Mouse (Mus musculus): Measurements from ENCODE around the gene Acer1. TPM values are rescaled to one million over a fixed set of nuclear protein-coding genes. Genes with fewer than 3 reads are reported as not detected.

Gene Acer1
- polyA plus RNA-seq, 1 experiment from 2014 or later, result not detected

- Histone ChIP-seq H3K9ac (no peak overlapping the region), H3K27me3 (ENCODE audit: control insufficient read depth, insufficient read depth, low read length) (no peaks in the 10 kb centered on the region), H3K36me3 (replicated peaks; ENCODE audit: control insufficient read depth, insufficient read depth) (no peaks in the 10 kb centered on the region), H3K4me1 (replicated peaks; ENCODE audit: control insufficient read depth, insufficient read depth, low read length) (no peaks in the 10 kb centered on the region), H3K4me3 (replicated peaks; ENCODE audit: low read length) (no peak overlapping the region), H3K9me3 (ENCODE audit: control insufficient read depth, low read length) (no peaks in the 10 kb centered on the region), H3K27ac (no peak overlapping the region), H3K4me2 (replicated peaks) (no peak overlapping the region)
- DNase-seq (ENCODE audit: low spot score) (no peak), ATAC-seq (ENCODE audit: low FRiP score) (no peak)
- WGBS, result 84% methylated on average over 4 of the region's 4 CpGs
These were observed 23.3 kb downstream of the Acer1 start for GRCm38 (mm10) chr17:56958667-56959066.

- DNase-seq (ENCODE audit: low spot score), result no peak
- WGBS, result 34% methylated on average over 11 of the region's 11 CpGs
These were observed 24.0 kb downstream of the Acer1 start for GRCm38 (mm10) chr17:56957763-56958429.

GRCm38 (mm10) chr17:56954871-56955270 lies 27.1 kb downstream of the Acer1 start:
- DNase-seq (ENCODE audit: low spot score) (no peak), ATAC-seq (ENCODE audit: low FRiP score) (no peak)
- no peak overlapping the region for H3K4me2 ChIP-seq (replicated peaks)
- H3K4me1 ChIP-seq (replicated peaks; ENCODE audit: control insufficient read depth, insufficient read depth, low read length), result no peaks in the 10 kb centered on the region
- H3K9me3 ChIP-seq (ENCODE audit: control insufficient read depth, low read length), result no peaks in the 10 kb centered on the region
- no peak overlapping the region for H3K4me3 ChIP-seq (replicated peaks; ENCODE audit: low read length)
- H3K27me3 ChIP-seq (ENCODE audit: control insufficient read depth, insufficient read depth, low read length), result no peaks in the 10 kb centered on the region
- 89% methylated on average over 7 of the region's 7 CpGs for WGBS
- no peaks in the 10 kb centered on the region for H3K36me3 ChIP-seq (replicated peaks; ENCODE audit: control insufficient read depth, insufficient read depth)
- H3K27ac ChIP-seq, result no peak overlapping the region
- no peak overlapping the region for H3K9ac ChIP-seq

More at GRCm38 (mm10) chr17:56957763-56958429, 24.0 kb downstream of the Acer1 start:
- H3K36me3 ChIP-seq (replicated peaks; ENCODE audit: control insufficient read depth, insufficient read depth), result no peaks in the 10 kb centered on the region
- no peak overlapping the region for H3K4me3 ChIP-seq (replicated peaks; ENCODE audit: low read length)
- no peaks in the 10 kb centered on the region for H3K9me3 ChIP-seq (ENCODE audit: control insufficient read depth, low read length)
- H3K4me1 ChIP-seq (replicated peaks; ENCODE audit: control insufficient read depth, insufficient read depth, low read length), result no peaks in the 10 kb centered on the region
- ATAC-seq (ENCODE audit: low FRiP score), result no peak
- no peak overlapping the region for H3K9ac ChIP-seq
- H3K27me3 ChIP-seq (ENCODE audit: control insufficient read depth, insufficient read depth, low read length), result no peaks in the 10 kb centered on the region
- H3K27ac ChIP-seq, result no peak overlapping the region
- H3K4me2 ChIP-seq (replicated peaks), result no peak overlapping the region

- WGBS, result 87% methylated on average over 1 of the region's 1 CpGs
- Histone ChIP-seq H3K4me3 (replicated peaks; ENCODE audit: low read length) (no peak overlapping the region), H3K9me3 (ENCODE audit: control insufficient read depth, low read length) (no peaks in the 10 kb centered on the region), H3K36me3 (replicated peaks; ENCODE audit: control insufficient read depth, insufficient read depth) (no peaks in the 10 kb centered on the region), H3K4me2 (replicated peaks) (no peak overlapping the region), H3K27me3 (ENCODE audit: control insufficient read depth, insufficient read depth, low read length) (no peaks in the 10 kb centered on the region), H3K4me1 (replicated peaks; ENCODE audit: control insufficient read depth, insufficient read depth, low read length) (no peaks in the 10 kb centered on the region), H3K9ac (no peak overlapping the region), H3K27ac (no peak overlapping the region)
- DNase-seq (ENCODE audit: low spot score), result no peak
- ATAC-seq (ENCODE audit: low FRiP score), result no peak
These were observed 29.3 kb downstream of the Acer1 start for GRCm38 (mm10) chr17:56952639-56953038.

- no peak overlapping the region for H3K9ac ChIP-seq
- 14% methylated on average over 3 of the region's 3 CpGs for WGBS
- DNase-seq (ENCODE audit: low spot score) (peak; percentile 28), ATAC-seq (ENCODE audit: low FRiP score) (no peak)
- no peaks in the 10 kb centered on the region for H3K36me3 ChIP-seq (replicated peaks; ENCODE audit: control insufficient read depth, insufficient read depth)
- H3K27me3 ChIP-seq (ENCODE audit: control insufficient read depth, insufficient read depth, low read length), result no peaks in the 10 kb centered on the region
- H3K4me3 ChIP-seq (replicated peaks; ENCODE audit: low read length), result no peak overlapping the region
- H3K4me2 ChIP-seq (replicated peaks), result no peak overlapping the region
- no peak overlapping the region for H3K27ac ChIP-seq
- no peaks in the 10 kb centered on the region for H3K9me3 ChIP-seq (ENCODE audit: control insufficient read depth, low read length)
- no peaks in the 10 kb centered on the region for H3K4me1 ChIP-seq (replicated peaks; ENCODE audit: control insufficient read depth, insufficient read depth, low read length)
These were observed 31.0 kb downstream of the Acer1 start for GRCm38 (mm10) chr17:56950915-56951314.

- peaks cover 9% of the 10 kb centered on the region for H3K4me1 ChIP-seq (replicated peaks; ENCODE audit: control insufficient read depth, insufficient read depth, low read length)
- peaks cover 13% of the 10 kb centered on the region; the same call in 1 of the 2 replicates for H3K9me3 ChIP-seq (ENCODE audit: control insufficient read depth, low read length)
- H3K4me3 ChIP-seq (replicated peaks; ENCODE audit: low read length), result no peak overlapping the region
- H3K27me3 ChIP-seq (ENCODE audit: control insufficient read depth, insufficient read depth, low read length), result no peaks in the 10 kb centered on the region
- ATAC-seq (ENCODE audit: low FRiP score) (no peak), DNase-seq (ENCODE audit: low spot score) (no peak)
- no peak overlapping the region for H3K4me2 ChIP-seq (replicated peaks)
- H3K27ac ChIP-seq, result no peak overlapping the region
- H3K9ac ChIP-seq, result no peak overlapping the region
- 87% methylated on average over 4 of the region's 4 CpGs for WGBS
- H3K36me3 ChIP-seq (replicated peaks; ENCODE audit: control insufficient read depth, insufficient read depth), result no peaks in the 10 kb centered on the region
These were observed 43.2 kb downstream of the Acer1 start for GRCm38 (mm10) chr17:56938751-56939150.

- Histone ChIP-seq H3K4me3 (replicated peaks; ENCODE audit: low read length) (no peak overlapping the region), H3K4me2 (replicated peaks) (no peak overlapping the region), H3K36me3 (replicated peaks; ENCODE audit: control insufficient read depth, insufficient read depth) (no peaks in the 10 kb centered on the region), H3K27me3 (ENCODE audit: control insufficient read depth, insufficient read depth, low read length) (no peaks in the 10 kb centered on the region), H3K9me3 (ENCODE audit: control insufficient read depth, low read length) (peaks cover 9% of the 10 kb centered on the region; the same call in 1 of the 2 replicates), H3K9ac (no peak overlapping the region), H3K27ac (no peak overlapping the region), H3K4me1 (replicated peaks; ENCODE audit: control insufficient read depth, insufficient read depth, low read length) (peaks cover 29% of the 10 kb centered on the region)
- ATAC-seq (ENCODE audit: low FRiP score) (no peak), DNase-seq (ENCODE audit: low spot score) (no peak)
- WGBS, result 92% methylated on average over 7 of the region's 7 CpGs
These were observed 45.2 kb downstream of the Acer1 start for GRCm38 (mm10) chr17:56936731-56937130.

GRCm38 (mm10) chr17:56935363-56936131 lies 46.4 kb downstream of the Acer1 start, which contains the start of gene Mllt1:
Gene Mllt1 (minus strand): TSS chr17:56935415.
- peaks cover 34% of the 10 kb centered on the region for H3K4me1 ChIP-seq (replicated peaks; ENCODE audit: control insufficient read depth, insufficient read depth, low read length)
- peak within 1 kb of the TSS; percentile 95 for H3K4me3 ChIP-seq (replicated peaks; ENCODE audit: low read length)
- no peaks in the 10 kb centered on the region for H3K9me3 ChIP-seq (ENCODE audit: control insufficient read depth, low read length)
- peak; percentile 99 for DNase-seq (ENCODE audit: low spot score)
- peak within 1 kb of the TSS; percentile 97 for H3K4me2 ChIP-seq (replicated peaks)
- WGBS, result 4% methylated on average over 72 of the region's 76 CpGs
- no peaks in the 10 kb centered on the region for H3K36me3 ChIP-seq (replicated peaks; ENCODE audit: control insufficient read depth, insufficient read depth)
- peak within 1 kb of the TSS; percentile 98 for H3K9ac ChIP-seq
- no peaks in the 10 kb centered on the region for H3K27me3 ChIP-seq (ENCODE audit: control insufficient read depth, insufficient read depth, low read length)
- peak; percentile 98 for ATAC-seq (ENCODE audit: low FRiP score)
- H3K27ac ChIP-seq, result peak within 1 kb of the TSS; percentile 84

- Histone ChIP-seq H3K4me3 (replicated peaks; ENCODE audit: low read length) (peak overlapping the region; percentile 95), H3K9me3 (ENCODE audit: control insufficient read depth, low read length) (no peaks in the 10 kb centered on the region), H3K9ac (peak overlapping the region; percentile 98), H3K4me1 (replicated peaks; ENCODE audit: control insufficient read depth, insufficient read depth, low read length) (peaks cover 40% of the 10 kb centered on the region), H3K36me3 (replicated peaks; ENCODE audit: control insufficient read depth, insufficient read depth) (no peaks in the 10 kb centered on the region), H3K27me3 (ENCODE audit: control insufficient read depth, insufficient read depth, low read length) (no peaks in the 10 kb centered on the region), H3K4me2 (replicated peaks) (peak overlapping the region; percentile 97), H3K27ac (peak overlapping the region; percentile 84)
- peak; percentile 24 for ATAC-seq (ENCODE audit: low FRiP score)
- WGBS, result 1% methylated on average over 40 of the region's 45 CpGs
- peak; percentile 33 for DNase-seq (ENCODE audit: low spot score)
These were observed 47.2 kb downstream of the Acer1 start for GRCm38 (mm10) chr17:56934545-56935330.
